Mouse (Mus musculus) naive thymus-derived CD4-positive, alpha-beta T cell, adult 2 months (primary cell): ENCODE data around the gene Poldip2.

Source experiments
- DNase-seq: peaks from one replicate; pipeline ENCODE4 v3.0.0-alpha.2; 2011; ENCODE audit warnings: low read depth

Poldip2 gene

GRCm38 (mm10) chr11:78544449-78545111, 32.6 kb downstream of the Poldip2 start:
- DNase-seq, result no peak

GRCm38 (mm10) chr11:78545181-78545580, 33.2 kb downstream of the Poldip2 start:
- no peak for DNase-seq

DNA sequence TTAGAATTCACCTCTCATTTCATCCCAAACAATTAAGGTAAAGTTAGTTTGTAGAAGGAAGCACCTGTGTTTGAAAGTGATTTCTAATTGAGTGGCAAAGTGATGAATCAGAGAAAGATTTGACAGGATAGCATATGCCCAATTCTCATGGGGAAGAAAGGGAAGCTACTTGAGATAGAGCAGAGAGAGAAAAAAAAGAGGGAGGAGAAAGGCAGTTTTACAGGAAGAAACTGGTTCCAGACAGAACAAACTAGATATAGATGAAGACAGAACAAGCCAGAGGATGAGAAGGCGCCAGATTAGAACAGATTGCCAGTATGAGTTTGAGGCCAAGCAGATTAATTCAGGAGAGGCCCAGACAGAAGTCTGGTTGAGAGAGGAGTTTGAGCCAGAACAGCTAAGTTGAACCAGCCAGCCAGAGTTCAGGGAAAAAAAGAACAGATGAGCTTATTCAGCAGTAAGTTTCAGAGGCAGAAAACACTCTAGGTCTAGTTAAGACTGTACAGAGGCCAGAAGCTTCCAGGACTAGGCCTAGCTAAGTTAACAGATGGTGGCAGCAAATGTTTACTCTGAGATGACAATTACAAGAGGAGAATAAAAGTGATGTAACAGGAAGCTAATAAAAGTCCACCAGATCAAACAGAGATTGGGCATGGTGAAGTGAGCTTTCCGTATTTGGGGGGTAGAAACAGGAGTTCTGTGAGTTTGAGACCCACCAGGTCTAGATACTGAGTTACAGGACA, 35.9 kb downstream of the Poldip2 start:
- no peak for DNase-seq

DNA sequence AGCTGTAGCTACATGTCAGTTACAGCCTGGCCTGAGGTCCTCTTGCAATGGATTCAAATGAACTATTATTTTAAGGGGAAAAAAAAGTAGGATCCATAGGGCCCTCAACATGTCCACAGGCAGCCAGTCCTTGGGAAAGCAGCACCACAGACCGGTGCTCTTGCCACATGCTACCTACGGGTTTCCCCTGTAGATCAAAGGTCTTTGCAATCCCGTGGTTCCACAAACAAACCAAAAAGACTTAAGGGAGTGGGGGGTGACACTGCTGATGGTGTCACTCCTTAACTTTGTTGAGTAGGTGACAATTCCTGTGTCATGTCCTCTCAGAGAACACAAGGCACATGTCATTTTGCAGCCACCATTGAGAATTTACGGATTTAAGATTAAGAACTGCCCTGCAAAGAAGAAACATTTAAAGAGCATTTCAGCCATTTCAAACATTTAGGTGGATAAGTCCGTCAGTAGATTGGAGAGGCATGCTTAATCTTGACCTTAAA, 37.5 kb downstream of the Poldip2 start:
- DNase-seq, result peak; percentile 42

DNA sequence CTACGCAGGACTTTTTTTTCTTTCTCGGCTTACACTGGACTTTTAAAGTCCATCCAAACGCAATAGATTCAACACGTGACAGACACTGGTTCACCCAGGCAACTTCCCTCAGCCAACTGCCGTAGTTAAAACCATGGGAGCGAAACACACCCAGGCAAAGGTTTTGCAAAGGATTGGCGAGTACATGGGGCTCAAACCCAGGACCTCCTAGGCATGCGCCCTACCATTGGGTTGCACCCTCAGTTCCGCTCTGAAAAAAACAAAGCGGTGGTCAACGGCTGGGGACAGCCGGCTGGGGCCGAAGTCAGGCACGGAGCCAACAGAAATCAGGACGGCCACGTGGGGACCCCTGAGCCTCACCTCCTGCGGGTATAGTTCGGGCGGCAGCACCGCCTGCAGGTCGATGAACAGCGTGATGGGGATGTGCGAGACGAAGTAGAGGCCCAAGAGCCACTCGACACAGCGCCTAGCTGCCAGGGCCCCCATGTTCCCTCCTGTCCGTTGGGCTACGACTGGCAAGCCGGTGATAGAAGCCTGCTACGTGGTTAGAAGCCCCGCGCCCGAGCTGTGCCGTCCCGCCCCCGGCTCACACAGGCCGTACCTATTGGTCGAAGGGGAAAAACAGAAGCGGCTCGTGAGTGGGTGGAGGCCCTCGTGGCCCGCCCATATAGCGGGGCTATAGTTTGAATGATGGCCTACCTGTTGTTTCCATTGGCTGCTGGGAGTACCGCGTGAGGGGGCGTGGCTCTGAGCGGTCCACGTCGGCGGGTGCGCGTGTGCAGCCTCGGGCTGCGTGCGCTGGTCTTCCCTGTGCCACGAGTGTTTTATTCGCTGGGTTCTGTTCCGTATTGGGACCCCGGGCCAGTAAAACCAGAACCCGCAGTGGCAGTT, 38.4 kb downstream of the Poldip2 start, which contains the start of gene Tmem97:
Gene Tmem97 (minus strand): TSS at position 610 of the 891 bp plus-strand sequence.
- DNase-seq, result peak; percentile 96

GRCm38 (mm10) chr11:78551059-78551398, 39.0 kb downstream of the Poldip2 start:
- no peak for DNase-seq

DNA sequence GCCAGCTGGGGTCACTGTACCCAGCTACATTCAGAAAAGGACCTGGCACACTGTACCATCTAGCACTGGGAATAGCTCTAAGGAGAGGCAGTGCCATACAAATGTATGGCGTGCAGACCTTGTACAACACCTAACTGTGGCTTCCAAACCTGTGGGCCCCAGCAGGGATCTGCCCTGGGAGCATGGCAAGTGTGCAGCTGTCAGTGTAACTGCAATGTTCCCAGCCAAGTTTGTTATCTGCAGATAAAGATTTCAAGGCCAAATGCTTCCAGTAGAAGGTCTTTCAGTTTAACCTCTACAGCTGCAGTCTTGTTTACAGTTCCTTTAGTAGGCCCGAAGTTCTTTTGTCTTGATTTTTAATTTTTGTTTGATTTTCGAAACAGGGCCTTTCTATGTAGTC, 43.6 kb downstream of the Poldip2 start:
- DNase-seq, result no peak

GRCm38 (mm10) chr11:78556070-78556469, 44.1 kb downstream of the Poldip2 start:
- DNase-seq, result no peak

GRCm38 (mm10) chr11:78557241-78557640, 45.2 kb downstream of the Poldip2 start:
- DNase-seq, result no peak

DNA sequence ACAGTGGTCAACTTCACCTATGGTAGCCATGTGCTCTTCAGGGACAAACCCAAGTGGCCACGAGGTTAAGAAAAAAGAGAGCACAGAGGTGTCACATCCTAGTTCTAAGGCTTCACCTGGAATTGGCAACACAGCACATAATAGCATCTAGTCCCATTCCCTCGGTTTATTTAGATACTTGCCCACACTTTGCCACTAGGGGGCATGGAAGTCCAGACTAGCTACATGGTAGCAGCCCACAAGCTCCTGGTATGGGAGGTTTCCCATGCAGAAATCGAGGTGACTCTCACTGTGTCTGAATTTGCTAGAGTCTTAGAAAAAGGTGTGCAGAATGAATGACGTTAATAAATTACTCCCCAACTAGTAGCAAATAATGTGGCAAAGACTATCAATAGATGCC, 48.5 kb downstream of the Poldip2 start:
- DNase-seq, result peak; percentile 82

DNA sequence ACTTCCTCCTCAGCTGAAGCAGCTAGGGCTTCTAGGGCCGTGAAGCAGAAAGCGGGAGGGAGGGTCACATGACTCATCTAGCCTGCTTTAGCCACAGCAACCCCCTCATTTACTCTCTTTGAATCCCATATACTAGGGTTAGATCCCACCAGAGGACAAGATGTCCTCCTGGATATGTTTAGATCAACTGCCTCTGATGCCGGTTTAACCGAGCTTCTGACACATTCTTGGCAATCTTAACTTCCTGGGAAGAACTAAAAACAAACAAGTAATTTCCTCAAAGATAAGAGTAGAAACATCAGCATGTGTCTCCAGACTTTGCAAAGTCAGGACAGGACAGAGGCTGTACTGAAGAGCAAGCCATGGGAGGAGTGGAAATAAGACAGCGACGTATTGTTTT, 54.8 kb downstream of the Poldip2 start:
- DNase-seq, result no peak

DNA sequence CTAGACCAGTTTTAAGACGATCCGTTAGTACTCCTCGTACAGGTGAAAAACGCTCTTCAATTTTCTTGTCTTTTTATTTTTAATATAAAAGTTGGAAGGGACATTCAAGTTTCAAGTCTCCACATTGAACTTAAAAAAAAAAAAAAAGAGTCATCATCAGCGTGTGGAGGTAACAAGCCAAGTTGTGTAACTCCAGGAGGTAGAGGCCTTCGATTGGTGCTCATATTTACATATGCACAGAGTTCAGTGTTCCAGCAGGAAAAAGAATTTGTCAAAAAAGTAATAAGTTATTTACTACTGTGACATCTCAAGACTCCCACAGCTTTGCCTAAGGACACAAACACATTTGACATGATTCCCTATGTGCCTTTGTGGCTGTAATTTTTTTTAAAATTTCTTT, 55.6 kb downstream of the Poldip2 start:
- DNase-seq, result no peak

DNA sequence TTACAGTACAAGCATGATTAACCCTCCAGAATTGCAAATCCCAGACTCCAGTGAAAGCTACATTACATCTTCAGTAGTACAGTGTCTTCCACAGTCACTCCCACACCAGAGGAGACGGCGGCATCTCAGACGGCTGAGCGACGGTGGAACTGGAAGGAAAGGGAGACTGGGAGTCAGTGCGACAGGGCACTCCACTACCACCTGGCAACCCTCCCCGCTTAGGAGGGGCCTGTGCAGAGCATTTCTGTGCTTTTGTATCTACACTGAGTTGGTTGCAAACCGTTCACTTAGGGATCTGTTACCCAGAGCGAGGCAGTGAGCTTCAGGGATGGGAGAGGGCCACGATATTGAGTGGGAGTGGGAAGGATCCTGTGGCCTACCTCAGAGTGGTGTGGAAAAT, 56.8 kb downstream of the Poldip2 start:
- DNase-seq, result no peak

- DNase-seq, result no peak
These were observed 57.8 kb downstream of the Poldip2 start for GRCm38 (mm10) chr11:78569806-78570205.

DNA sequence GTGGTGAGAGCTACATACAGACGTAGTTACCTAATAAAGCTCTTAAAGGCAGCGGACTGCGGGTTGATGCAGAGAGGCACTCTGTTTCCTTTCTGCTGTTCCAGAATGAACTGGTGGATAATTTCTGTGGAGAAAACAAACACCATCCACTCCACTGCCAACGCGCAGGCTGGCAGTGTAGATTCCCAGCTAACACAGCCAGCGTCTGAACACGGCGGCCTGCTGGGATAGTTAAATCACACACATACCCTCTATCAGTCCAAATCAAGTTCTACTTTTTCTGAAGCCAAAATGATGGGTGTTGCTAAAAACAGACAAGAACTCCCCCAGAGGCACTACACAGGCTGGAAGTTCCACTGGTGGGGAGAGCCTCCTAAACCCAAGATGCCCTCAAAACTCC, 59.4 kb downstream of the Poldip2 start:
- no peak for DNase-seq

- no peak for DNase-seq
These were observed 59.9 kb downstream of the Poldip2 start for GRCm38 (mm10) chr11:78571854-78572253.
